Mouse (Mus musculus) forebrain, embryonic 10.5 days (tissue): ENCODE data around the gene Gfi1b. TPM values are rescaled to one million over a fixed set of nuclear protein-coding genes. Genes with fewer than 3 reads are reported as not detected.
A peak's percentile ranks its signal among the peaks of the same experiment; 100 is the strongest.

Experiments
- DNase-seq: peaks from one replicate; pipeline ENCODE4 v3.0.0-alpha.2; 2017; ENCODE audit warnings: low spot score; ENCODE audit errors: extremely low spot score
- H3K27ac ChIP-seq: fragments of 300-500 bp; sonication (generic); 2 replicates; pipeline ENCODE4 v1.5.1; 2016; ENCODE audit warnings: mild to moderate bottlenecking
- H3K27me3 ChIP-seq: fragments of 300-500 bp; sonication (generic); 2 replicates; pipeline ENCODE4 v1.6.1; 2016; ENCODE audit warnings: mild to moderate bottlenecking; ENCODE audit not compliant: poor library complexity, severe bottlenecking
- H3K36me3 ChIP-seq: fragments of 300-500 bp; sonication (generic); replicated peaks from 2 replicates; pipeline ENCODE4 v1.6.1; 2016; ENCODE audit warnings: mild to moderate bottlenecking, moderate library complexity
- H3K4me1 ChIP-seq: fragments of 300-500 bp; sonication (generic); 2 replicates; pipeline ENCODE4 v1.6.1; 2016
- H3K4me3 ChIP-seq: fragments of 300-500 bp; sonication (generic); 2 replicates; pipeline ENCODE4 v1.5.1; 2016; ENCODE audit warnings: mild to moderate bottlenecking, moderate library complexity
- H3K9me3 ChIP-seq: fragments of 300-500 bp; sonication (generic); 2 replicates; pipeline ENCODE4 v1.6.1; 2016; ENCODE audit warnings: mild to moderate bottlenecking, moderate library complexity
- WGBS: fragments of 180-500 bp; shearing (Covaris S2); methylation state at CpG from one replicate; pipeline ENCODE4 v1.1.7; 2016; 5-methylcytosine and 5-hydroxymethylcytosine counted together
- polyA plus RNA-seq: library from polyadenylated mRNA; unstranded; fragments of >200 nt; fragmentation: Nextera tagmentation; extraction: Ambion mirVana; gene quantifications from 2 replicates; pipeline ENCODE4 v1.2.1, GENCODE M21; 2016

The Gfi1b gene
- polyA plus RNA-seq, 1 experiment from 2014 or later = 5.4 TPM

- H3K36me3 ChIP-seq = peaks cover 6% of the 10 kb centered on the region
- H3K4me3 ChIP-seq = no peak overlapping the region
- peaks cover 24% of the 10 kb centered on the region for H3K4me1 ChIP-seq
- no peaks in the 10 kb centered on the region for H3K27me3 ChIP-seq
- no peaks in the 10 kb centered on the region for H3K9me3 ChIP-seq
- whole genome bisulfite sequencing = 51% methylated on average over 2 of the region's 2 CpGs
- DNase-seq = no peak
- H3K27ac ChIP-seq = no peak overlapping the region
These were observed 36.1 kb downstream of the Gfi1b start for GRCm38 (mm10) chr2:28585730-28586129.

GRCm38 (mm10) chr2:28585043-28585571 is 36.7 kb downstream of the Gfi1b start:
- WGBS = 24% methylated on average over 6 of the region's 6 CpGs
- no peaks in the 10 kb centered on the region for H3K9me3 ChIP-seq

GRCm38 (mm10) chr2:28583651-28584050 is 38.1 kb downstream of the Gfi1b start, which contains the start of gene Gtf3c5:
Gtf3c5 (minus strand) TSS chr2:28583751.
- WGBS = 80% methylated on average over 9 of the region's 9 CpGs
- Histone ChIP-seq H3K4me1 (peaks cover 24% of the 10 kb centered on the region), H3K36me3 (peaks cover 27% of the 10 kb centered on the region), H3K27ac (peak within 1 kb of the TSS; percentile 96), H3K27me3 (no peaks in the 10 kb centered on the region), H3K9me3 (no peaks in the 10 kb centered on the region), H3K4me3 (peak within 1 kb of the TSS; percentile 70)
- DNase-seq = no peak

More at GRCm38 (mm10) chr2:28585043-28585571, 36.7 kb downstream of the Gfi1b start:
- peaks cover 12% of the 10 kb centered on the region for H3K36me3 ChIP-seq
- peak; percentile 71 for DNase-seq
- no peak overlapping the region for H3K27ac ChIP-seq
- H3K27me3 ChIP-seq = no peaks in the 10 kb centered on the region
- H3K4me3 ChIP-seq = no peak overlapping the region
- H3K4me1 ChIP-seq = peaks cover 24% of the 10 kb centered on the region

GRCm38 (mm10) chr2:28582647-28583353 is 39.0 kb downstream of the Gfi1b start:
- under 1% methylated on average over 56 of the region's 56 CpGs for WGBS
- Histone ChIP-seq H3K36me3 (peaks cover 35% of the 10 kb centered on the region), H3K9me3 (no peaks in the 10 kb centered on the region), H3K27ac (peak overlapping the region; percentile 96), H3K27me3 (no peaks in the 10 kb centered on the region), H3K4me1 (peaks cover 24% of the 10 kb centered on the region), H3K4me3 (peak overlapping the region; percentile 70)
- peak; percentile 93 for DNase-seq

GRCm38 (mm10) chr2:28578003-28578402 is 43.8 kb downstream of the Gfi1b start:
- no peak overlapping the region for H3K27ac ChIP-seq
- peaks cover 83% of the 10 kb centered on the region for H3K36me3 ChIP-seq
- DNase-seq = no peak
- no peaks in the 10 kb centered on the region for H3K27me3 ChIP-seq
- 74% methylated on average over 5 of the region's 5 CpGs for WGBS
- no peak overlapping the region for H3K4me3 ChIP-seq
- H3K4me1 ChIP-seq = peaks cover 16% of the 10 kb centered on the region
- no peaks in the 10 kb centered on the region for H3K9me3 ChIP-seq

GRCm38 (mm10) chr2:28576815-28577214 is 45.0 kb downstream of the Gfi1b start:
- WGBS = 93% methylated on average over 3 of the region's 3 CpGs
- Histone ChIP-seq H3K36me3 (peaks cover 95% of the 10 kb centered on the region), H3K4me3 (no peak overlapping the region), H3K9me3 (no peaks in the 10 kb centered on the region), H3K4me1 (peaks cover 10% of the 10 kb centered on the region), H3K27ac (no peak overlapping the region), H3K27me3 (no peaks in the 10 kb centered on the region)
- DNase-seq = no peak

- no peaks in the 10 kb centered on the region for H3K27me3 ChIP-seq
- no peak overlapping the region for H3K27ac ChIP-seq
- DNase-seq = no peak
- WGBS = 92% methylated on average over 4 of the region's 4 CpGs
- no peaks in the 10 kb centered on the region for H3K9me3 ChIP-seq
- H3K4me1 ChIP-seq = no peaks in the 10 kb centered on the region
- peaks cover 100% of the 10 kb centered on the region for H3K36me3 ChIP-seq
- H3K4me3 ChIP-seq = no peak overlapping the region
These were observed 46.4 kb downstream of the Gfi1b start for GRCm38 (mm10) chr2:28575341-28575740.

GRCm38 (mm10) chr2:28569903-28570302 is 51.9 kb downstream of the Gfi1b start:
- DNase-seq = no peak
- Histone ChIP-seq H3K4me1 (no peaks in the 10 kb centered on the region; the same call in 1 of the 2 replicates), H3K27ac (no peak overlapping the region), H3K36me3 (peaks cover 100% of the 10 kb centered on the region), H3K9me3 (no peaks in the 10 kb centered on the region), H3K27me3 (no peaks in the 10 kb centered on the region), H3K4me3 (no peak overlapping the region)
- WGBS = 61% methylated on average over 2 of the region's 3 CpGs

- Histone ChIP-seq H3K4me1 (peaks cover 3% of the 10 kb centered on the region; the same call in 1 of the 2 replicates), H3K27ac (no peak overlapping the region), H3K9me3 (no peaks in the 10 kb centered on the region), H3K4me3 (no peak overlapping the region), H3K27me3 (no peaks in the 10 kb centered on the region), H3K36me3 (peaks cover 72% of the 10 kb centered on the region)
- 67% methylated on average over 5 of the region's 5 CpGs for whole genome bisulfite sequencing
- DNase-seq = no peak
These were observed 55.2 kb downstream of the Gfi1b start for GRCm38 (mm10) chr2:28566545-28566944.

- H3K4me3 ChIP-seq = no peak overlapping the region
- no peak overlapping the region for H3K27ac ChIP-seq
- H3K4me1 ChIP-seq = peaks cover 3% of the 10 kb centered on the region; the same call in 1 of the 2 replicates
- 92% methylated on average over 4 of the region's 4 CpGs for WGBS
- H3K9me3 ChIP-seq = no peaks in the 10 kb centered on the region
- H3K36me3 ChIP-seq = peaks cover 50% of the 10 kb centered on the region
- DNase-seq = no peak
- no peaks in the 10 kb centered on the region for H3K27me3 ChIP-seq
These were observed 57.4 kb downstream of the Gfi1b start for GRCm38 (mm10) chr2:28564380-28564779.

GRCm38 (mm10) chr2:28563830-28564229 is 58.0 kb downstream of the Gfi1b start:
- H3K36me3 ChIP-seq = peaks cover 45% of the 10 kb centered on the region
- no peak overlapping the region for H3K4me3 ChIP-seq
- H3K4me1 ChIP-seq = peaks cover 3% of the 10 kb centered on the region; the same call in 1 of the 2 replicates
- DNase-seq = no peak
- no peaks in the 10 kb centered on the region for H3K27me3 ChIP-seq
- no peak overlapping the region for H3K27ac ChIP-seq
- no peaks in the 10 kb centered on the region for H3K9me3 ChIP-seq

GRCm38 (mm10) chr2:28563303-28563702 is 58.5 kb downstream of the Gfi1b start, which contains the start of gene Cel:
Cel (minus strand) TSS chr2:28563403.
- no peaks in the 10 kb centered on the region for H3K9me3 ChIP-seq
- no peak for DNase-seq
- peaks cover 40% of the 10 kb centered on the region for H3K36me3 ChIP-seq
- H3K4me1 ChIP-seq = peaks cover 3% of the 10 kb centered on the region; the same call in 1 of the 2 replicates
- H3K4me3 ChIP-seq = no peak within 1 kb of the TSS
- no peak within 1 kb of the TSS for H3K27ac ChIP-seq
- H3K27me3 ChIP-seq = no peaks in the 10 kb centered on the region
- 73% methylated on average over 6 of the region's 6 CpGs for WGBS
